Mouse (Mus musculus) heart, postnatal 0 days (tissue): ENCODE measurements around the gene Phf21a. TPM values are rescaled to one million over a fixed set of nuclear protein-coding genes. Genes with fewer than 3 reads are reported as not detected.

Experiments
- ATAC-seq: fragments of 200-750 bp; cut with Nextera tagmentation; 2 replicates; pipeline ENCODE4 v1.8.0; 2017; ENCODE audit warnings: low read depth, moderate number of reproducible peaks, moderate library complexity; ENCODE audit not compliant: insufficient read depth
- DNase-seq: peaks from one replicate; pipeline ENCODE4 v3.0.0-alpha.2; 2016; ENCODE audit warnings: low spot score
- H3K27ac ChIP-seq: fragments of 300-500 bp; sonication (generic); 2 replicates; pipeline ENCODE4 v1.5.1; 2014; ENCODE audit warnings: low read depth, mild to moderate bottlenecking
- H3K27me3 ChIP-seq: fragments of 300-500 bp; sonication (generic); 2 replicates; pipeline ENCODE4 v1.6.1; 2014; ENCODE audit warnings: low read length, mixed read lengths; ENCODE audit not compliant: control insufficient read depth, insufficient read depth
- H3K36me3 ChIP-seq: fragments of 300-500 bp; sonication (generic); replicated peaks from 2 replicates; pipeline ENCODE4 v1.6.1; 2014; ENCODE audit warnings: low read length, mixed read lengths; ENCODE audit not compliant: control insufficient read depth, insufficient read depth
- H3K4me1 ChIP-seq: fragments of 300-500 bp; sonication (generic); 2 replicates; pipeline ENCODE4 v1.6.1; 2014; ENCODE audit warnings: antibody characterized with exemption; ENCODE audit not compliant: control insufficient read depth, insufficient read depth
- H3K4me2 ChIP-seq: fragments of 300-500 bp; sonication (generic); 2 replicates; pipeline ENCODE4 v1.6.1; 2014; ENCODE audit warnings: low read depth, mild to moderate bottlenecking, low read length, moderate library complexity
- H3K4me3 ChIP-seq: fragments of 300-500 bp; sonication (generic); 2 replicates; pipeline ENCODE4 v1.5.1; 2014; ENCODE audit warnings: low read depth, low read length
- H3K9ac ChIP-seq: fragments of 300-500 bp; sonication (generic); replicated peaks from 2 replicates; pipeline ENCODE4 v1.6.1; 2014; ENCODE audit warnings: low read depth, low read length, mixed read lengths
- H3K9me3 ChIP-seq: fragments of 300-500 bp; sonication (generic); replicated peaks from 2 replicates; pipeline ENCODE4 v1.6.1; 2016; ENCODE audit warnings: low read length; ENCODE audit not compliant: control insufficient read depth
- CTCF ChIP-seq: IDR thresholded peaks from 2 replicates; pipeline ENCODE4 v1.5.1; 2016; ENCODE audit warnings: antibody characterized with exemption, control low read depth, low read depth
- EP300 ChIP-seq: IDR thresholded peaks from 2 replicates; pipeline ENCODE4 v1.6.1; 2016; ENCODE audit warnings: antibody characterized with exemption, low read depth
- WGBS: fragments of 180-500 bp; shearing (Covaris S2); extraction: QIAGEN DNeasy Blood & Tissue Kit; methylation state at CpG from one replicate; pipeline ENCODE4 v1.1.7; 2014; 5-methylcytosine and 5-hydroxymethylcytosine counted together
- polyA plus RNA-seq: library from polyadenylated mRNA; unstranded; fragments of >200 nt; fragmentation: Nextera tagmentation; extraction: Ambion mirVana; gene quantifications from 2 replicates; pipeline ENCODE4 v1.2.1, GENCODE M21; 2015
- total RNA-seq: library from RNA; depleted of rRNA; stranded (reverse); fragments of >200 nt; gene quantifications from 2 replicates; pipeline ENCODE4 v1.2.3, GENCODE M21; 2014; ENCODE audit warnings: low replicate concordance

The Phf21a gene
- total and polyA plus RNA-seq, 2 experiments from 2014 or later = 9.9 to 41.0 TPM

DNA sequence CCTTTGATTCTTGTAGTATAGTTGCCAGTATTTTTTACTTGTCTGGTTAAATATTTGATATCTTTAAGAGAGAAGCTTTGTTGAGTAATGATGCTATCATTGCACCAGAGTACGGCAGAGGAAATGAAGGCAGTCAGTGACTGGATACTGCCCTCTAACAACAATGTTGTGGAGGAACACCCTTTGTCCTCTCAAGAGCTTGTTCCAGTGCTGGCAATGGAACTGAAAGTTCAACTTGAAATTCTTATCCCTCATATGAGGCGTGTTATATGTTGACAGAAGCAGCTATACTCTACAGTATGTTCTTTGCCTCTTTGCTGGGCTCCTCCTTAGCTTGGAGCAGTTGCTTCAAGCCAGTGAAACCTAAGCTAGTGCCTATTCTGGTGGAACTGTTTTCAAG lies 147.4 kb downstream of the Phf21a start:
- Histone ChIP-seq H3K4me2 (no peak overlapping the region), H3K9ac (no peak overlapping the region), H3K36me3 (peaks cover 22% of the 10 kb centered on the region), H3K4me3 (no peak overlapping the region), H3K4me1 (no peaks in the 10 kb centered on the region), H3K27me3 (no peaks in the 10 kb centered on the region), H3K9me3 (no peaks in the 10 kb centered on the region), H3K27ac (no peak overlapping the region)
- DNase-seq (no peak), ATAC-seq (no peak)
- TF ChIP-seq EP300 (no peak), CTCF (no peak)
- 54% methylated on average over 2 of the region's 2 CpGs for WGBS

DNA sequence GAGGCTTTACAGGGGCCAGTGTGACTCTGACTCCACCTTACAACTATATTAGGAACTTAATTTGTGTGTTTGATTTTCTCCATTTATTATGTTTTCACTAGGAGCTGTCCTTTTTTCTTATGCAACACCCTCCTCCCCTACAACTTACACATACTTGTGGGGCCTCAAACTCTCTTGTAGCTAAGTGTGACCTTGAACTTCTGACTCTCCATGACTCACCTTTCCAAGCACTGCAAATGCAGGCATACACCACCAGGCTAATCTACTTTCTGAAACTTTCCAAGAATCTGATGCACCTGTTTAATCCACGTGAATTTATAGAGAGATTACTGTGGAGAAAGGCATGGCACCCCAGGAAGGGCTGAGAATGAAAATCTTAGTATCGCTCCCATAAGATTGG lies 147.9 kb downstream of the Phf21a start:
- ATAC-seq (no peak), DNase-seq (no peak)
- no peaks in the 10 kb centered on the region for H3K9me3 ChIP-seq
- 83% methylated on average over 2 of the region's 2 CpGs for WGBS
- no peak overlapping the region for H3K4me2 ChIP-seq
- H3K4me3 ChIP-seq = no peak overlapping the region
- no peaks in the 10 kb centered on the region for H3K27me3 ChIP-seq
- no peak overlapping the region for H3K9ac ChIP-seq
- no peaks in the 10 kb centered on the region for H3K4me1 ChIP-seq
- no peak overlapping the region for H3K27ac ChIP-seq
- TF ChIP-seq EP300 (no peak), CTCF (no peak)
- H3K36me3 ChIP-seq = peaks cover 20% of the 10 kb centered on the region

DNA sequence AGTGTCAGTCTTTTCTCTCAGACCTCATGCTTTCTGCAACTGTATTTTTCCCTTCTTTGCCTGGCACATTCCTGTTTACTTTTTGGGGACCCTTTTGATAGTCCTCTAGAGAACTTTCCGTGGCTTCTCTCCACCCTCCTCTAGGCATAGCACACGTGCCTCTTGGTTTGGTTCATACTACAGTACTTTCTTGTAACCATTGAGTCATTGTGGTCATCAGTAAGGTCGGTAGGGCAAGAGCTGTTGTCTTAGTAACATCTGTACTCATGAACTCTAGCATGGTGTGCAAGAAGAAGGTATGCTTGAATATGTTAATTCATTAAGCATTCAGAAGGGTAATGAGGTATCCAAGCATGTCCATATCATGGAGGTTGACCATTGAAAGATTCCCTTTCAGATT lies 148.4 kb downstream of the Phf21a start:
- no peak overlapping the region for H3K9ac ChIP-seq
- no peak overlapping the region for H3K27ac ChIP-seq
- H3K27me3 ChIP-seq = no peaks in the 10 kb centered on the region
- 82% methylated on average over 3 of the region's 3 CpGs for WGBS
- H3K9me3 ChIP-seq = no peaks in the 10 kb centered on the region
- DNase-seq (no peak), ATAC-seq (no peak)
- TF ChIP-seq CTCF (no peak), EP300 (no peak)
- H3K4me1 ChIP-seq = no peaks in the 10 kb centered on the region
- H3K4me3 ChIP-seq = no peak overlapping the region
- H3K36me3 ChIP-seq = peaks cover 15% of the 10 kb centered on the region
- no peak overlapping the region for H3K4me2 ChIP-seq

DNA sequence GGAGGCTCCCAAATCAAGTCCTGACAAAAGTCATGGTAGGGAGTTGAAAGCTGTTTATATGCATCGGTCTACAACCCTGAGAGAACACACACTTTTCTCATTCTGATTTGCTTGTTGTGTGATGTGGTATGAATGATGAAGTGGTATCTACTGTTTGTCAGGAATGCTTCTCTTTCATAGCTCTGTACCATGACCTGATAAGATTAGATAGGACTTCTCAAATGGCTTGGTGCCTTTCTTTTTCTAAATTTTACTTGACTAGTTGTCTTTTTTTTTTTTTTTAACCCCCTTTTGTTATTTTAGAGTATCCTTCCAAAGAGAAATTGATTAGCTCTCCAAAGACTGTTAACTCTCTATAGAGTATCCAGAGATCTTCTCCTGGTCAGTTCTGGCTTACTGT lies 153.2 kb downstream of the Phf21a start:
- Histone ChIP-seq H3K4me1 (no peaks in the 10 kb centered on the region), H3K36me3 (peaks cover 20% of the 10 kb centered on the region; the same call in 1 of the 2 replicates), H3K27me3 (no peaks in the 10 kb centered on the region), H3K27ac (no peak overlapping the region), H3K9ac (no peak overlapping the region), H3K4me3 (no peak overlapping the region), H3K4me2 (no peak overlapping the region), H3K9me3 (no peaks in the 10 kb centered on the region)
- ATAC-seq (no peak), DNase-seq (no peak)
- TF ChIP-seq CTCF = no peak
- no peak for TF ChIP-seq EP300
- WGBS = 74% methylated on average over 1 of the region's 1 CpGs

DNA sequence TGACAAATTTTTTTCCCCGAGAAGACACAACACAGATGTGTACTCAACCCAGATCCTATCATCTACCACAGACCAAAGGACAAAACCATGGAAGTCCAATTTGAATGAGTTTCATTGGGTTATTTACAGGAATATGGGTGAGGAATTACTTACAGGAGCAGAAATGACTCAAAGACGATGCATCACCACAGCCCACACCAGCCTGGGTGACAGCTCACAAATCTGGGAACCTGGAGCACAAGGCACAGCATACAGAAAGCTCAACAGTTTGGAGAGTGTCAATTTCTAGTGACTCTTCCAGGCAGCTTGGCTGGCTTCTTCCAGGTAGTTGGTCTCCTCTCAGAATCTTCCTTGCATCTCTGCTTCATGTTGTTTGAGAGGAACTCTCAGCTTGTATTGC lies 154.8 kb downstream of the Phf21a start:
- no peak overlapping the region for H3K9ac ChIP-seq
- TF ChIP-seq EP300 (no peak), CTCF (no peak)
- no peaks in the 10 kb centered on the region for H3K9me3 ChIP-seq
- WGBS = 93% methylated on average over 2 of the region's 2 CpGs
- H3K27ac ChIP-seq = no peak overlapping the region
- no peak overlapping the region for H3K4me2 ChIP-seq
- peaks cover 20% of the 10 kb centered on the region; the same call in 1 of the 2 replicates for H3K36me3 ChIP-seq
- no peaks in the 10 kb centered on the region for H3K4me1 ChIP-seq
- no peak for ATAC-seq
- H3K4me3 ChIP-seq = no peak overlapping the region
- DNase-seq = no peak
- H3K27me3 ChIP-seq = no peaks in the 10 kb centered on the region

DNA sequence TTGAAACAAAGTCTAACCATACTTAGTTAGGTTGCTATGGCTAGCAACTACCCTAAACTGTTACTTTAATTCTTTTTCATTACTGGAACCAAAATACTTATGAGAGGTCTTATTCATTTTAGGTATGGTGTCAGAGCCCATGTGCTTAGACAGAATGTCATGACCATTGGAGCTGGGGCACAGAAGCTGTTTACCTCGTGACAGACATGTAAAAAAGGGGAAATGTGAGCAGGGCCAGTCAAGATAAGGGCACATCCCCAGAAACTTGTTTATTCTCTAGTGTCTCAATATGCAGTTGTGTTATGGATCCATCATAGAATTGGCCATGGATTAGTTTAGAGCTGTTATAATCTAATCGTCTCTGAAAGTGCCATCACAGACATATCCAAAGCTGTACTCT lies 157.6 kb downstream of the Phf21a start:
- Histone ChIP-seq H3K4me1 (no peaks in the 10 kb centered on the region), H3K4me2 (no peak overlapping the region), H3K9ac (no peak overlapping the region), H3K27ac (no peak overlapping the region), H3K36me3 (peaks cover 17% of the 10 kb centered on the region; the same call in 1 of the 2 replicates), H3K27me3 (no peaks in the 10 kb centered on the region), H3K4me3 (no peak overlapping the region), H3K9me3 (no peaks in the 10 kb centered on the region)
- TF ChIP-seq EP300 (no peak), CTCF (no peak)
- ATAC-seq (no peak), DNase-seq (no peak)
- 84% methylated on average over 2 of the region's 2 CpGs for WGBS
